Mouse (Mus musculus): Measurements from ENCODE around the gene Axin1.
"Not testable (repeated sequence)": the region's sequence is repeated elsewhere in the genome, so short reads cannot be mapped to it uniquely, and the experiment has no call there.

Gene Axin1

DNA sequence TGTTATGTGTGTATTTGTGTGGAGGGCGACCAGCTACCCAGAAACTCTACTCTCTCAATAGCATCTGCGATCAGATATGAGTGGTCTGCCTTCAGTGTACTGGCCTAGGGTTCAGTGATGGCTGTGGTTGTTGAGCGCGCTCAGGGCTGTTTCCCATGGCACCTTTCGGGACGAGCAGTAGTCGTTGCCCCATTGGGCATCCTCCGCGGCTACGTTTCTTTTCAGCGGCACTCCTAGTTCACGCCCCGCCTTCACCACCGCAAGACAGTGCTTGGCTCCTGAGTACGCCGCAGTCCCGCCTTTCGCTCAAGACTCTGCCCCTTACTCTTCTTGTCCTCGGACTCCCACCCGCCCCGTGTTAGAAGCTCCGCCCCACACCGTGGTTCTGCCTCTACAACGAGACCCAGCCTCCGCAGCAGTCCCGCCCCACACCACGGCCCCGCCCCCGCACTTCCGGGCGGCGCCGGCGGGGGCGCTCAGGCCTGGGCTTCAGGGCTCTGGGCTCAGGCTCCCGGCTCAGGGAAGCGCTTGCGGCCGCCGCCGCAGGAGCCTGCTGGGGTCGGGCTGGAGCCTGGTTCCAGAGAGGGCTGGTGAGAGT lies at the start of gene Axin1:
Gene Axin1, plus strand, starts transcription at position 450 of the 598 bp plus-strand sequence.
- peak; percentile 74 to 85 for DNase-seq (ENCODE audit: low spot score in 2 of 2)

DNA sequence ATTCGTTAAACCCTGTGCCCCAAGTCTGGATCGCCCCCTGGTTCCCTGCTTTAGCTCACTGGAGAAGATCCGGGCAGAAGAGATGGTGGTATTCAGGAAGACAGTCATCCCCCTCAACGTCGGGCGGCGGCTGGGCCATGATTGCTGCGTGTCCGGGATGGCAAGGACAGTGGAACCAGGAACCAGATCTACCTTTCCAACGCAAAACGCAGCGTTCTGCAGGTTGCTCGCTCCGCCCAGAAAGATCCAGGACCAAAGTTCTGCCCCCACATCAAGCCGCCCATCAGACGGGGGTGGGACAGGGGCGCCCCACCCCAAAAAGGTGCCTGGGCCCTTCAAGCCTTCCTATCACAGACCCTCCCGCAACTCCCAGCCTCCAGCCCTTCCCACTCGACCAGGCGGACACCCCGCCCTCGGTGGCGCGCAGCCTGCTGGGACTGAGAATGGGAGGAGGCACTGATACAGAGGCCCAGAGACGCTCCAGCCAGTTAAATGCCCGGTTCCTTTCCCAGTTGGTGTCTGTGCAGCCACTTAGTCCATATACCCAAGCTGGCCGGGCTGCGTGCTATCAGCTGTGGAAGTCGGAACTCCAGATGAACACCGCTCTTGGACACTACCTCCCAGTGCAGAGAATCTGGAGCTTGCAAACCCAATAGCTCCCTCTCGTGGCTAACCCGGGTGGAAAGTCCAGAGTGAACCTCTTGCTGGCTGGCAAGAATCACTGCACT lies 48.4 kb upstream of the Axin1 start, which contains the start of gene Decr2:
Gene Decr2, minus strand, starts transcription at position 433 of the 728 bp plus-strand sequence.
- peak; percentile 72 to 86 for DNase-seq (ENCODE audit: low spot score in 2 of 2)

DNA sequence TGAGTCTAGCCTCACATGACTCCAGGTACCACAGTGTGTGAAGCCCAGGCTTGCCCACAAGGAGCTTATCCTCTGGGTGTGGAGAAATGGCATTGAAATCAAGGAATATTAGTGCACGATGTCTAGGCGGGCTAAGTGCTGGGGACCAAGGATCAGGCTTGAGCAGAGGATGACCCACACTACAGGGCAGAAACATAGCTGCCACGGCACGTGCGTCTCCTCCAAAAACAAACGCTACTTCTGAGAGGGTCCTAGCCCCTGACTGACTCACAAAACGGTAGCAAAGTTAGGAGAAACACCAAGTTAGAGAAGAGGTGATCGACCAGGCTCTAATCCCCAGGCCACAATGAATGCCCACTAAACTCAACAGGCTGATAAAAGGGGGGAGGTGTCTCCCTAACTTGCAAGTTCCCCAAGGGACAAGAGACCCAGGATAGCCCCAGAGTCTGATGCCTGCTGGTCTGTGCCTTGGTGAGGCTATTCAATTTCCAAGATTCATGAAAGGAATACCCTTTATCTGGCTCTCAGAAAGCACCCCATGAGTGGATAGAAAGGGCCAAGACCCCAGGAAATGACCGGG lies 43.9 kb upstream of the Axin1 start:
- DNase-seq (ENCODE audit: low spot score in 2 of 2) = no peak

DNA sequence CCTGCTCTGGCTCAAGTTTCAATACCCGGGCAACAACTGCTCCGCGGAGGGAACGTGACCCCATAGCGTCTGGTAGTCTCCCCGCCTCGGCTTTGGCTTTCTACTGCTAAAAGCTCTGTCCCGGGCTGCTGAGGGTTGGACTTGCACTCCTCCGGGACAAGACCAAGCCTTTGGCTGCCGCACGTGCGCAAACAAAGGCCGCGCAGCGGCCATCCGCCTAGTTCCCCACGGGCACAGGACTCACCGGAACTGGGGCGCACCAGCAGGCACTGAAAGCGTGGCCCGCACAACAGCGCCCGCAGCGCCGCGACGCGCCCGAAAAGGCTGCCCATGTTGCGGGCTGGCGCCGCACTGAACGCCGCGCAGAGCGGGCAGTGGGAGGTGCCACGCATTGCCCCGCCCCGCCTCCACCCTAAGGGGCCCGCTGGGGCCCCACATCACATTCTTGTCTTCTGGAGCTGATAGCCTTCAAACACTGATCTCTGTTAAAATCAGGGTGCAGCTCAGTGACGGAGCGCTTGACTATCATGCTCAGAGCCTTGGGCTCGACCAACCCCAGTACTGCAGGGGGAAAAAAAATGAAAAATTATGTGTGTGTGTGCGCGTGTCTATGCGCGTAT lies 43.3 kb upstream of the Axin1 start, which contains the start of gene Nme4:
Gene Nme4, minus strand, starts transcription at position 482 of the 620 bp plus-strand sequence.
- peak in 1 of 2 experiments; percentile 36 for DNase-seq (ENCODE audit: low spot score in 2 of 2)

DNA sequence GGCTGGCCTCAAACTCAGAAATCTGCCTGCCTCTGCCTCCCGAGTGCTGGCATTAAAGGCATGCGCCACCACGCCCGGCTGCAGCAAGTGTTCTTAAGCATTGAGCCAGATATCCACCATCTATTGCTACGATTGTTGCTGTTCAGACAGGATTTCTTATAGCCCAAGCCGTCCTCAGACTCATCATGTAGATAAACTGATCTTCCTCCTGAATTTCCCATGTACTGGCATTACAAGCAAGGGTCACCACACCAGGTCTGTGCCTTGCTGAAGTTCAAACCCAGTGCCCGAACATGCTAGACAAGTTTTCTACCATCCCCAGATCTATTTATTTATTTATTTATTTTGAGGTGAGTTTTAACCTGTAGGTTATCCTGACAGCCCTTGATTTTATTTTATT lies 40.0 kb upstream of the Axin1 start:
- DNase-seq (ENCODE audit: low spot score in 2 of 2) = no peak

DNA sequence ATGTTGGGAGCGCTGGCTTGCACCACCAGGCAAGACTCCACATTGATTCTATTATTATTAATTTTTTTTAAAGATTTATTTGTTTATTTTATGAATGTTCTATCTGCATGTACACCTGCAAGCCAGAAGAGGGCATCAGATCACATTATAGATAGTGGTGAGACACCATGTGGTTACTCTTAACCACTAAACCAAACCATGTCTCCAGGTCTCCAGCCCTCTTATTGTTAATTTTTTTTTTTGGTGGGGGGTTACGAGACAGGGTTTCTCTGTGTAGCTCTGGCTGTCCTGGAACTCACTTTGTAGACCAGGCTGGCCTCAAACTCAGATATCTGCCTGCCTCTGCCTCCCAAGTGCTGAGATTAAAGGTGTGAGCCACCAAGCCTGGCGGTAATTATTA lies 39.2 kb upstream of the Axin1 start:
- DNase-seq (ENCODE audit: low spot score in 2 of 2) = not testable (repeated sequence)

DNA sequence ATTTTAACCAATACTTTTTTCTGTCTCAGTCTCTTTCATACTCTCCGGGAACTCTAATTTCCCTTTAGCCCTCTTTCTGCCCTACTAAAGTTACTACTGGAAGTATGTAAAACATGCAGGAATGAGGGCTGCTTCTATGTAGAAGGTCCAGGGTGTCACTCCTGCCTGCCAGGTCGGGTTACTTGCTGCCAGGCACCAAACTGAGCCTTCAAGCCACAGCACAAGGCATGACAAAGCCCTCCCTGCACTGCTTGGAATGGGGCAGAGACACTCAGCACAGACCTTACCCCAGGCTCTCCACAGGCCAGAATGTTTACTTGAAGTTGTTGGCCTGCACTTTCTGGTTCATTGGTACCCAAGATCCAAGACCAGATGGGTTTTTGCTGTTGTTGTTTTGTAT lies 38.3 kb upstream of the Axin1 start:
- no peak for DNase-seq (ENCODE audit: low spot score in 2 of 2)

DNA sequence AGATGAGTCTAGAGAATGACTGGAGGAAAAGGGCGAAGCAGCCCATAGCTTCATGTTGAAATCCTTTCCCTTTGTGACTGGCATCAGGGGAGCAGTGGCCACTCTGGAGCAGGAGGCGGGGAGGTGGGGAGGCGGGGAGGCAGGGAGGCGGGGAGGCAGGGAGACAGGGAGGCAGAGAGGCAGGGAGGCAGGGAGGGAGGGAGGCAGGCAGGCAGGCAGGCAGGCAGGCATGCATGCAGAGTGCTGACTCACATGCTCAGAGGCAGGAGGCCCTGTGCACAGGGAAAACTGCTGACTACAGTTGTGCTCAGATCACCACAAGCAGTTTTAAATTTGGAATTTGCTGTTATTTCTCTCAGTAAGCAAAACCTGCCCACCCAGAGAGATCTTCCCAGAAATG lies 37.0 kb upstream of the Axin1 start:
- DNase-seq (ENCODE audit: low spot score in 2 of 2) = no peak

DNA sequence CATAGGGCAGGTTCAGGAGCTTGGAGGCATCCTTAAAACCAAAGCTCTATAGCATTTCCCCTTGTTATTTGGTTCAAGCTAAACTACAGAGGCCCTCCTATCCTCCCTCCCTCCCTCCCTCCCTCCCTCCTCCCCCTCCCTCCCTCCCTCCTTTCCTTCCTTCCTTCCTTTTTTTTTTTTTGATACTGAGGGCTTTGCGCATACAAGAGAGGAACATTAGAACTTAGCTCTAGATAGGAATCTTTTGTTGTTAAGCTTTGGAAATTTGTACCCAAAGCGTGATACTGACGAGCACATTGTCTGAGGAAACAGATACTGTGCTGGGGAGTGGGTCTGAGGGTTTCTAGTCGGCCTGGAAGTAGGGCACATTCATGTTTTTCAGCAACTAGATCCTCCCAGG lies 32.9 kb upstream of the Axin1 start:
- DNase-seq (ENCODE audit: low spot score in 2 of 2) = no peak

DNA sequence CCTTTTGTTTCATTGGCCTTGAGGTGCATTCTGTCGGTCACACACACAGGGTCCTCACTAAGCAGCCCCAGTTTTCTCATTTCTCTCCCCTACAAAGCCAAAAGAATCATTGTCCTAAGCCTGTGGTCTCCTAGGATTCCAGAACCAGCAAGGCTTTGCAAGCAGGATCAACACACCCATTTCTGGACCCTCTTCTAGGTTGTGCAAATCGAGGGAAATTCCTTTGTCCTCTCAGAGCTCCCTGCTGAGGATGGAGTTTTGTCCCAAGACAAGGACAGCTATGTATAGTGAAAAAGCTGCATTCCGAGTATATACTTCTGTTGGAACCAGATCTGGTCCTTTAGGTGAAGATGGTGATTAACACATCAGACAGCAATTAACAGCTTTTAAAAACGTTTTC lies 28.3 kb upstream of the Axin1 start:
- DNase-seq (ENCODE audit: low spot score in 2 of 2) = no peak

DNA sequence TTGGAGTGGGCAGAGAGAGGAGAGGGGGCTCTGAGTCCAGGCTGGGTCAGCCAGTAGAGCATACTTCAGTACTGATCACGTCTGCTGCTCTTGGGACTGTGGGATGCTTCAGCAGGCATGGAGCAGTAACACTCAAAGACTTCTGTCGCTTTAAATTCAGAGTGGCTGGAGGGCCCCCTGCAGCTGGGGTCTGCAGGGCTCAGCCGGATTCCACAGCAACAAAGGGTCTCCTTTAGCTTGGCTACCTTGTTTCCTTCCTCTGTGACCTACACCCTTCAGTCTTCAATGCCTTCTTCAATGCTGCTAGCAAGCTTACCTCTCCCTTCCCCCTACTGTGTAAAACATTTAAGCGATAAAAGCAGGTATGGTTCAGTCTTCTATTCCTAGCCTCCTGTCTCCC lies 27.5 kb upstream of the Axin1 start:
- no peak for DNase-seq (ENCODE audit: low spot score in 2 of 2)

DNA sequence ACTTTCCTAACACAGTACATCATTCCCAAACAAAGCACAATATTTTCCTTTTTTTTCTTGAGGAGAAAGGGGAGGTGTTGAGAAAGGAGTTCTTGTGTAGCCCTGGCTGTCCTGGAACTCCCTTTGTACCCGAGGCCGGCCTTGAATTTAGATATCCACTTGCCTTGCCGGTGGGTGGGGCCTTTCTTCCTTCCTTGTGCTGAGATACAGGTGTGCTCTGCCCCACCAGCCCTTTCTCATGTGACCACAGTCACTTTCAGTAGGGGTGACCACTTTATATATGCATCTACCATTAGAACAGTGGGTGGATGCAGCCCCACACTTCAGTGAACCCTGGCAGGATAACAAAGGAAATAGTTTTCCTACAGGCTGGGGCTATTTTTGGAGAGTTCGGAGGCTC lies 26.8 kb upstream of the Axin1 start:
- no peak for DNase-seq (ENCODE audit: low spot score in 2 of 2)

DNA sequence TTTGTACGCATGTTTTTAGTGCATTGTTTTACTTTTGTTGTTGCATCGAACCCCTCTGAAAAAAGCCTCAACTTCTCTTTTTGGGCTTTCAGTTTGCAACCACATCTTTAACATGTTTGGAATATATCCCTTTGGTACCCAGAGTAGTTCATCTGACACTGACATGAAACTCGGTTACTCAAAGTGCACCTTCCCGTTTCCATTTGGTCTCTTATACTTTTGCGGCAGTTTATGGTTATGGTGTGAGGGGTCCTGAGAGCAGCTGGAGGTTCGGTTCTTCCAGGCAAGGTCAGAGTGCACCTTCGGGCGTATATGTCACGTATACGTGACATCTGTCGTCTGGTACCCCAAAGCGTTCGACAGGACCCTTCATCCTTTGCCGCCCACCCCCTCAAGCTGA lies 25.7 kb upstream of the Axin1 start:
- DNase-seq (ENCODE audit: low spot score in 2 of 2) = no peak

DNA sequence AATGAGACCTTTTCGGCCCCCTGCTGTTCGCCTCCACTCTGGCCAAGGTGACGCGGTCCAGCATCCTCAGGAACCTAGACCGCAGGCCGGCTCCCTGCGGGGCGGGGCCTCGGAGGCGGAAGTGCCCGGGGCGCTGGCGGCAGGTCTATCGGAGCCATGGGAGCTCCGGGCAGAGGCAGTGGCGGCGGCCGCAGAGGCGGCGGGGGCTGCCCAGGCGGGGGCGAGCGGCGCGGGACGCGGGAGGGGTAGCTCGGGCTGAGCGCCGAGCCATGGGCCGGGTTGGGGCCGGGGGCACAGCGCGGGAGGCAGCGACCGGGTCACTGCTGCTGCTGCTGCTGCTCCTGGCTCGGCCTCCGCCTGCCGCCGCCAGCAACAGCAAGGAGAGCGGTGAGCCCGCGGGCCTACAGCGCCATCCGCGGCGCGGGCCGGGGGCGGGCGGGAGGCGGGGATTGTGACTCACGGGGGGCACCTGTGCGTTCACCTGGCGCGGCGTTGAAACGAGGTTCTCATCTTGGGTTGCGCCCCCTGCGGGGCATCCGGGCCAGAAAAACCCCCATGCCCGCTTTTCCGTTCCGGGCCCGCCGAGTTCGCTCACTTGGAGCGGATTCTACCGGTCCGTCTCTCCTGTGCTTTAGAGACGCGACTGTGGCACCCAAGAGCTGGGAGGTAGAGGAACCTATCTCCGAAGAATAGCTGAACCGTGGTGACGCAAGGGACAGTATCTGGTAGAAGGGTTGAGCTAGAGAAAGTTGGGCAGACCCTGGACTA lies 25.1 kb upstream of the Axin1 start, which contains the start of gene Tmem8:
Gene Tmem8, plus strand, starts transcription at position 119 of the 768 bp plus-strand sequence.
- DNase-seq (ENCODE audit: low spot score in 2 of 2) = peak; percentile 41 to 56

DNA sequence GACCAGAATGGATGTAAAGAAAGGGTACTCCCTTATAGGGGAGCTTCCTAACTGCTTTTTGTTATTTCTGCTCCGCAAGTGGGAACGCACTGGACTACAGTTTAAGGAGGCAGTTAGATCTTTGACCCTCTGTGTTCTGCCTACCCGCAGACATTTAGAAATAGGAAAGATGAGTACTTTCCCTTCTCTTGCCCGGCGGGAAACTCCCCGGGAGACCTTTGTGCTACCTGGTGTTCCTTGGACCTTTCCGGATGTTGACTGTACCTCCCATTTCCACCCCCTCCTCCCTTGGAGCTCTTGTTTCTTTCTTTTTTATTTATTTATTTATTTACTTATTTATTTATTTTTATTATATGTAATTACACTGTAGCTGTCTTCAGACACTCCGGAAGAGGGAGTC lies 24.4 kb upstream of the Axin1 start:
- DNase-seq (ENCODE audit: low spot score in 2 of 2) = no peak

DNA sequence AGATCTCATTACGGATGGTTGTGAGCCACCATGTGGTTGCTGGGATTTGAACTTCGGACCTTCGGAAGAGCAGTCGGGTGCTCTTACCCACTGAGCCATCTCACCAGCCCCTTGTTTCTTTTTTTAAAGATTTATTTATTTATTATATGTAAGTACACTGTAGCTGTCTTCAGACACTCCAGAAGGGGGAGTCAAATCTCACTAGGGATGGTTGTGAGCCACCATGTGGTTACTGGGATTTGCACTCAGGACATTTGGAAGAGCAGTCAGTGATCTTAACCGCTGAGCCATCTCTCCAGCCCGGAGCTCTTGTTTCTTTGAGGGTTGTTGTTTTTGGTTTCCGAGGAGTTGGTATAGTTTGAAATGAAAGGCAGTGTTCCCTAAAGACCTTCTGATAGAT lies 24.0 kb upstream of the Axin1 start:
- DNase-seq (ENCODE audit: low spot score in 2 of 2) = not testable (repeated sequence)

DNA sequence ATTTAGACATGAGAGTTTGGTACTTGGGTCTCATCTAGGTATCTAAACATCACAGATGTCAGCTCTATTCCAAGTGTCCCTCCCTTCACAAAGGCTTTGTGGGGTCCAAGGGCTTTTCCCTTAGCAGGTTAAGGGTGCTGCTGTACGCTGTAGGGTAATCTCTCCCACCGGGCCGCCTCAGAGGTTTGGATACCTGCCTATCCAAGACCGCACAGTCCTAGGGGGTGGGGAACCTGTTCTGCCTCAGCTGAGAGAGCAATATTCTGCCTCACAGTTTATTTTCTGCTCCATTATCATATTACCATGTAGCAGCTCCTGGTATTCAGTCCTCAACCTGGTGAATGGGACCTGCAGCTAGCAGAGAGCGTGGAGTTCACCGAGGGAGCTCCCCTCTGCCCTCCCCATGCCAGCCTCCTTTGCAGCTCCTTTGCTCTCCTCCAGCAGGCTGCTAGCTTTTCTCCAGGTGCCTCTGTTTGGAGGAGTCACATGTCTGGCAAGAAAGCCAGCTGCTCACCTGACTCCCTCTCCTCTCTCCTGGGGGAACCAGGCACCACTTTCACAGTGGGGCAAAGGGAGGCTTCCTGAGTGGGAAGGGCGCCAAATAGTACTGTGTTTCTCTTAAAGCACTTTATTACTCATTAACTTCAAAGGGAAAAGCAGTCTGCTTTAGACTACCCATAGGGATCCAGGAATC lies 23.1 kb upstream of the Axin1 start:
- DNase-seq (ENCODE audit: low spot score in 2 of 2) = no peak

DNA sequence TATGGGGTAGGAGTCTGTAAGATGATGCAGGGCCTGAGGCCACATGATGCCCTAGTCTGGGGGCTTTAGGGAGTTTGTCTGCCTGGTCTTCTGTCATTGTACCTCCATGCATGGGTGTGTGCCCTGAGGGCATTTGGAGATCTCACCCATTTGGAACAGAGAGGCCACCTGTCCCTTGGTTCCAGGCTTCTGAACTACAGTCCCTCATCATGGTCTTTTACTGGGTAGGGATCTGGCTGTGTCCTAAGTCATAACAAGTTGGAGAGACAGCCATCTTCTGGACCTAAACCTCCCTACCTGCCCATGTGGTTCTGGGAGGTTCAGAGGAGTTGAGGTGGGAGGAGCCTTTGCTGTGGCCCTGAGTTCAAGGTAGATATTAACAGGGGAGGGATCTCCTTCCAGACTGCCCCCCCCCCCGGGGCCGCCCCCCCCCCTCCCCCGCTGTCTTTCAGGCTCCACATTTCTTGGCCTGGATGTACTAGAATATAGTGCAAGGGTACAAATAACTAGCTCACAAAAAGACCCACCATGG lies 22.5 kb upstream of the Axin1 start:
- DNase-seq (ENCODE audit: low spot score in 2 of 2) = no peak

DNA sequence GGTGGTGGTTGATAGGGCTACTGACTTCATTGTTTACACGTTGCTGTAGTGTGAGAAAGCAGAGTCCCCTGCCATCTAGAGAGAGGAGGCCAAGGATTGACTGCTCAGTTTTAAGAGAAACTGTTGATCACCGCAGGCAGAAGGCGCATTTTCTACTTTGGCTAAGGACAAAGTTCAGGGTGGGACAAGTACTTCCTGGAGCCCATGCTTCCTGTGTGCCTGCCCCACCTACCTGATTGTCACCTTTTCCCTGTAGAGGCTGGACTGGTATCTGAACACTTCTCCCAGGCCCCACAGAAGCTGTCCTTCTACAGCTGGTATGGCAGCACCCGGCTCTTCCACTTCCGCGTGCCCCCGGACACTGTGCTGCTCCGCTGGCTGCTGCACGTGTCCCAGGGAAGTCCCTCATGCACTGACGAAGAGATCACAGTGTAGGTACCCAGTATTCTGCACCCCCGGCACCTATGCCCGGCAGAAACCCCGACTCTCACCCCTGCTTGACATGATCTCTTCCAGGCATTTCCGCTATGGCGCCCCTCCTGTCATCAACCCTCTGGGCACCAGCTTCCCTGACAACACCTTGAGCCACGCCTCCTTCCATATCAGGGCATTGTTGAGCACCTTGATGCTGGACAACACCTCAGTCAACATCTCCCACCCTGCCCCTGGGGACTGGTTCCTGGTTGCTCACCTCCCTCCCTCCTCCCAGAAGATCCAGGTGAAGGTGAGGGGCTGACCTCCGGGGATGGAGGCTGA lies 21.8 kb upstream of the Axin1 start:
- DNase-seq (ENCODE audit: low spot score in 2 of 2) = no peak

Data from frontal cortex, postnatal 25 days (tissue).